Mouse (Mus musculus): ENCODE measurements around the gene Ndst4. TPM values are rescaled to one million over a fixed set of nuclear protein-coding genes. Genes with fewer than 3 reads are reported as not detected.

Gene Ndst4
- polyA plus RNA-seq (2015; fragmentation: Nextera tagmentation; extraction: Ambion mirVana), result 0.27 and 0.44 TPM in 2 replicates

DNA sequence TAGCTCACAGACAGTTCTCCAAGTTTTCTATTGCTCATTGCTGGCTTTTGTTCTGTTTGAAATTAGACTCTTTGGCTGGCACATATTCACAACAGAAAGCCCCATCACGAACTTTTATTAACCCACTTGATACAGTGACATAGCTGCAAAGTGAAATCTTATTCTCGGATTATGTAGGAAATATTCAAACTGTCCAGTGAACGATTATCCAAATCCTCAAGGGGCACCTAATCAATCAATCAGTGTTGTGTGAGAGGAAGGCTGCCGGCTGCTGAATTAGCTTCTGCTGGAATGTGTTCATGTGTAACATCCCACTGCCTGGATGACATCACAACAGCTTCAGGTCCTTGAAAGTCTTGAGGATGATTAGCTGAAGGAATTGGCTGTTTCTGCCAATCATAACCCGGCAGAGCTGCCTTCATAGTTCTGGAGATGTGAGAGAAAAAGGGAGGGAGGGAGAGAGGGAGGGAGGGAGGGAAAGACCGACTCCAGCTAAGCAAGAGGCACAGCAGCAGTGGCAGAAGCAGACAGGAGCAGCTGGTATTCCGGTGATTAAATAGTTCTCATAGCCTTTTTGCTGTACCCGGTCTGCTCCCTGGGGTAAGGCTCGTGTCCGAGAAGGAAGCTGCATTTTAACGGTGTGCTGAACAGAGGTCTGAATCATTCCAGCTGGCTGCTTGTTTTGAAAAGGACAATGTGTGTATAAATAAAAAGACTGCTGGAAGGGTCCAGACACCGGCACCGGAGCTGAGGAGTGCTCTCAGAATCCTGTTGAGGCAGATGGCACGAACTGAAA is at the start of gene Ndst4:
Ndst4 (plus strand) TSS at position 476 of the 796 bp plus-strand sequence.

Measured in skeletal muscle tissue, postnatal 0 days (tissue).